Mouse (Mus musculus): ENCODE results near the gene Gm11492. TPM values are rescaled to one million over a fixed set of nuclear protein-coding genes. Genes with fewer than 3 reads are reported as not detected.
A peak's percentile ranks its signal among the peaks of the same experiment; 100 is the strongest.

The Gm11492 gene
- total RNA-seq, 2 experiments from 2014 or later: not detected

GRCm38 (mm10) chr11:87578249-87578962, 12.0 kb downstream of the Gm11492 start:
- ATAC-seq (replicated peaks; ENCODE audit: low FRiP score, poor library complexity, severe bottlenecking): peak; percentile 88

DNA sequence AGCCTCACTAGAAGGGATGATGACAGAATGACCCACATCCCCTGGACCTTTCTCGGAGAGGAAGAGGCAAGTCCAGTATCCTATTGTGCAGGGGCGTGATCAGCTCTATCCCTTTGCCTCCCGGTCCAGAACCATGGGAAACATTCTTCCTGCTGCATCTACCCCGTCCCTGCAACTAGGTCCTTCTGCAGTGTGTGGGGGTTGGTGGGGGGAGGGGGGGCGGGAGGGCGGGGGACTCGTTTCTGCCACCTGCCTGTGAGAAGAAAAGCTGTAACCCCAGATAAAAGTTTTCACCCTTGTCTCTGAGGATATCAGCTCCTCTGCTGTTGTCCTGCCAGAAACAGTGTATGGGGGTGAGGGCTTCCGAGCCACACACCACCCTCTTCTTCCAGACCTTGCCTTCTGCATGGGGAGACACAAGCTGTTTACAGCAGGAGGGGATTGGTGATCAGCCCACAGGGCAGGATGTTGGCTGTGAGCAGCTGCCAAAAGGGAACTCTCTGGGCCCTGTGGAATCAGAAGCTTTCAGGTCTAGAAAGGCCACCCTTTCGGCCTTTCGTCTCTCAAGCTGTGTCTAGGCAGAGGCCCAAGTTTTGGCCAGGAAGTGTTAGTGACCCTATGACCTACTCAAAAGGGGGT, 12.6 kb downstream of the Gm11492 start:
- ATAC-seq (replicated peaks; ENCODE audit: low FRiP score, poor library complexity, severe bottlenecking): no peak

DNA sequence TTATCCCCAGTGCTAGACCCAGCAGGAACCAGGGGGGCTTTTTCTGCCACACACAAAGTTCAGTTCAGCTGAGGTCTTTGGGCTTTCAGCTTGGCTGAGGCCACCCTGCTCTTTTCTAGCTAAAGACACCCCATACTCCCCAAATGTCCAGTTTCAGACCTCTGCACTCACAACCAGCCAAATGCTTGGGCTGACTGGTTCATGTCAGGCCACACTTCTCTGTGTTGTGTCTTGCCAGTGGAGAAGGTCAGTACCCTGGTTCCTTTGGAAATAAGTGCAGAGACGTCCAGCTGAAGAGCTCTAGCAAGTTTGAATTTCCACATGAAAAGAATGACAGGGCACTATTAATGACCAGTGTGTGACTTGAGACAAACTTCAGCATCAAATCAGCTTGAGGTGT, 13.3 kb downstream of the Gm11492 start:
- no peak for ATAC-seq (replicated peaks; ENCODE audit: low FRiP score, poor library complexity, severe bottlenecking)

DNA sequence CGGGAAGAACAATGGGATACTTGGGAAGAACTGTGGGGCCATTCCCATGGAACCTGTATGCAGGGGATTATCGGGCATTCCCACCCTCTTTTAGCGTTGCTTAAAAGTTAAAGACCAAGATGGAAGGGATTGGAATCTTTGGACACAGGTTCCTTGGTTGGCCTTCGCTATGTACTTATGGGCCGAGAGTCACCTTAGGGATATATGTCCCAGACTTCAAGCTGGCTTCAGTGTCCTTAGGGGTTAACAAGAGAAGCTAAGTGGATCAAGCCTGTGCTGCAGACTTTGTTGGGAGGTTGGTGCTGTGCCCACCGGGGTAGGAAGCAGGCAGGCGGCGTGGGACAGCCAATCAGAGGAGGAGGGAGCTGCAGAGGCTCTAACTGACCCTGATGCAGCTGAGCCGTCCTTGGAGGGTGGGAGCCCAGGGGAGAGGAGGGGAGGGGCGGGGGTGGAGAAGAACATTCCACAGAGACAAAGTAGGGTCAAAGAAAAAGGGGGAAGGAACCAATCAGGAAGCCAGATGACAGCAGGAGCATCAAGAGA, 14.2 kb downstream of the Gm11492 start:
- ATAC-seq (replicated peaks; ENCODE audit: low FRiP score, poor library complexity, severe bottlenecking): no peak

GRCm38 (mm10) chr11:87581161-87581865, 14.9 kb downstream of the Gm11492 start:
- ATAC-seq (replicated peaks; ENCODE audit: low FRiP score, poor library complexity, severe bottlenecking): no peak

DNA sequence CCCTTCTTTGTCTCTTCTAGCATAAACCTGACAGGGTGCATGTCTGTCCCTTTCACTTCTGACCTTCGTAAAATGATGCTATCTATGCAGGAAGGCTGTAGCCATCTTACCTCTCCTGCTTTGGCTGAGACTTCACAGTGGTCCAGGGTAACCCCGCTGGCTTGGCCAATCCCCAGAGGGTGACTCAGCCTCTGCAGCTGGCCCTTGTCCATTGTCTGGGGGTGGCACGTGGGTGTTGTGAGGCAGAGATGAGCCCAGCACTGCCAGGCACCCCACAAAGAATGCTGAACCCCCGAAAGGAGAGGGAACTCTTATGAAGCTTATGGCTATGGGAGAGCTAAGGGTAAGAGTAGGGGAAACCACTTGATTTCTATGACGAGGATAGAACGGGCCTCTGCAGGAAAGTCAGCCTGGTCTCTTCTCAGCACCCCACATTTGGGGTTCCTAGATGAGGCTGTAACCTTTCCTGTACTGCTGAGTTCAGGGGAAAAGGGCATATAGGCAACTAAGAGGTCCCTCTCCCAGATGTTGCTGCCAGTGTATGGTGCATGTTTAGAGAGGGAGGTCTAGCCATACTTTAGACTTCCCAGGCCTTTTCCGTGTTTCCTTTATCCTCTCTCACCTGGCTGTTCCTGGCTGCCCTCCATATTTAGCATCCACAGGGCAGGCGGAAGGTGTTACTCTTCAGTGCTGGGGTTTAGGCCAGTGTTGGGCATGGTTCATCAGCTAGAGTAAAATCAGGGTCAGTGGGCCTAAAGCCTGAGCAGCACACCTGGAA, 15.7 kb downstream of the Gm11492 start:
- ATAC-seq (replicated peaks; ENCODE audit: low FRiP score, poor library complexity, severe bottlenecking): no peak

- ATAC-seq (replicated peaks; ENCODE audit: low FRiP score, poor library complexity, severe bottlenecking): 0 out of 2 replicates have a peak, but pooled peaks have one; percentile 11
These were observed 17.0 kb downstream of the Gm11492 start for GRCm38 (mm10) chr11:87583291-87584034.

GRCm38 (mm10) chr11:87584711-87585505, 18.5 kb downstream of the Gm11492 start:
- no peak for ATAC-seq (replicated peaks; ENCODE audit: low FRiP score, poor library complexity, severe bottlenecking)

DNA sequence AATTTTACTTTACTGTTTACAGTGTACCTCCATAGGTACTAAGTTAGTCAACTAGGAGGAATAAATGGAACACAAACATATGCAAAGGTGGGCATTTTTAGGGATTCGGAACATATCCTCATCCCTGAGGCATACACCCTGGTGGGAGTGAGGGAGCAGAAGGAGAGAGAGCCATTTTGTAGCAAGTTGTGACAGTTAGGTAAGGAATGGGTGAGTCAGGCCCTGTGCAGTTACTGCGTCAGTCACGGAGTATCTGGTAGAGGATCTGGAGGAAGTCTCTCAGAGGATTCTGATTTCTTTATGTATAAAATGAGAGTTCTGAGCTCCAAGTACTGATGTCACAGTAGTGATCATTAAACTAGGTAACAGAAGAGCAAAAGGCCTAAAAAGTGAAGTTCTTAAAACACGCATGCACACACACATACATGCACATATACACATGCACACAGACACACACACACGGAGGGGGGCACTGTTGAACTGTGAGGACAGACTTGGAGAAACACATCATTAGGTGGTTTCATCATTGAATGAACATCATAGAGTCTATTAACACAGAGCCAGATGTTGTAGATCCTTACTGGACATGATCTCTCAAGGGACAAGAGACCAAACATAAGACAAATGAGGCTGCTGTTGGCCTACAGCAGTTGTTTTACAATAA, 20.9 kb downstream of the Gm11492 start:
- no peak for ATAC-seq (replicated peaks; ENCODE audit: low FRiP score, poor library complexity, severe bottlenecking)

- ATAC-seq (replicated peaks; ENCODE audit: low FRiP score, poor library complexity, severe bottlenecking): no peak
These were observed 23.2 kb downstream of the Gm11492 start for GRCm38 (mm10) chr11:87589605-87590004.

- ATAC-seq (replicated peaks; ENCODE audit: low FRiP score, poor library complexity, severe bottlenecking): 0 out of 2 replicates have a peak, but pooled peaks have one; percentile 11
These were observed 24.5 kb downstream of the Gm11492 start for GRCm38 (mm10) chr11:87590841-87591525.

GRCm38 (mm10) chr11:87591526-87592353, 25.3 kb downstream of the Gm11492 start, which contains the start of gene Mtmr4:
Gene Mtmr4, plus strand, starts transcription at chr11:87592162.
- ATAC-seq (replicated peaks; ENCODE audit: low FRiP score, poor library complexity, severe bottlenecking): peak; percentile 85

DNA sequence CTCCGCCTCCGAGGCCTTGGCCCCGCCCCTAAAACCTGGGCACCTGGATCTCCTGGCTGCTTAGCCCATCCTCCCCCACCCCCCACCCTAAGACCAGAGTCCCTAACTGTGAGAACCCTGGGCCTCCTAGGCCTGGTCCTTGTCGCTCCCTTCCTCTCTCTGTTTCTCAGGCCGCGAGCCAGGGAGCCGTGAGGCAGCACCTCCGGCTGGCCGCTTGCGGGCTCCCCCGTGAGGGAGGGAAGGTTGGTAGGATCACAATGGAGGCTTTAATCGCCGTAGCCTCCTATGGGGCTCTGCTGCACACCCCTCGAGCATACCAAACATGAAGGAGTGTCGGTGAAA, 25.9 kb downstream of the Gm11492 start:
- peak; percentile 28 for ATAC-seq (replicated peaks; ENCODE audit: low FRiP score, poor library complexity, severe bottlenecking)

- no peak for ATAC-seq (replicated peaks; ENCODE audit: low FRiP score, poor library complexity, severe bottlenecking)
These were observed 26.5 kb downstream of the Gm11492 start for GRCm38 (mm10) chr11:87592713-87593598.

- ATAC-seq (replicated peaks; ENCODE audit: low FRiP score, poor library complexity, severe bottlenecking): peak; percentile 62
These were observed 28.9 kb downstream of the Gm11492 start for GRCm38 (mm10) chr11:87595327-87595841.

Data from erythroid progenitor cell, adult 5-6 weeks (primary cell).